Mouse (Mus musculus) brain, adult 10 weeks (tissue): Measurements from ENCODE around the gene Ptpn7. TPM values are rescaled to one million over a fixed set of nuclear protein-coding genes. Genes with fewer than 3 reads are reported as not detected.

ENCODE experiments used
- polyA plus RNA-seq: library from polyadenylated mRNA; stranded (reverse); fragments of 350-450 nt; fragmentation: Illumina TruSeq; extraction: RNeasy Lipid Tissue Mini Kit (QIAGEN cat#74804); gene quantifications from one replicate; pipeline ENCODE4 v1.2.3, GENCODE M21; 2015; ENCODE audit warnings: low read depth, low replicate concordance

Ptpn7 gene
- 1.2 TPM for polyA plus RNA-seq

DNA sequence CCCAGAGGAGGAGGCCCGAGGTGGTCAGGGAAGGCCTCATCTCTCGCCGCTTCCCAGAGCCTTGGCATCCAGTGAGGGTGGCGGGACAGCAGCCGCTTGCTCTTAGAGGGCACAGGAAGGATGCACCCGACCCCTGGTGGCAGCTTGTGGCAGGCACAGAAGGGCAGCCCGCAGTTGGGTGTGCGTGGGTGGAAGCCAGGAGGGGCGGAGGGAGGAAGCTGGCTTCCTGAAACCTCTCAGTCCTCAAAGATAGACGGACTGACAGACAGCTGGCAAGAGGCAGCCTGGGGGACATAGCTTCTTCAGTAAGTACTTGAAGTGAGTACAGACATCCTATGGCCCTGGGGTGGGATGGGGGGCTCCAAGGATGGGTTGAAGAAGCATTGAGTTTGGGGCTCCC is at the start of gene Ptpn7:
TSS of gene Ptpn7 (plus strand) at position 228 of the 400 bp plus-strand sequence.

GRCm38 (mm10) chr1:135105124-135105523 is 27.4 kb upstream of the Ptpn7 start, which contains the start of gene Lgr6:
Lgr6 (minus strand) TSS chr1:135105276.

DNA sequence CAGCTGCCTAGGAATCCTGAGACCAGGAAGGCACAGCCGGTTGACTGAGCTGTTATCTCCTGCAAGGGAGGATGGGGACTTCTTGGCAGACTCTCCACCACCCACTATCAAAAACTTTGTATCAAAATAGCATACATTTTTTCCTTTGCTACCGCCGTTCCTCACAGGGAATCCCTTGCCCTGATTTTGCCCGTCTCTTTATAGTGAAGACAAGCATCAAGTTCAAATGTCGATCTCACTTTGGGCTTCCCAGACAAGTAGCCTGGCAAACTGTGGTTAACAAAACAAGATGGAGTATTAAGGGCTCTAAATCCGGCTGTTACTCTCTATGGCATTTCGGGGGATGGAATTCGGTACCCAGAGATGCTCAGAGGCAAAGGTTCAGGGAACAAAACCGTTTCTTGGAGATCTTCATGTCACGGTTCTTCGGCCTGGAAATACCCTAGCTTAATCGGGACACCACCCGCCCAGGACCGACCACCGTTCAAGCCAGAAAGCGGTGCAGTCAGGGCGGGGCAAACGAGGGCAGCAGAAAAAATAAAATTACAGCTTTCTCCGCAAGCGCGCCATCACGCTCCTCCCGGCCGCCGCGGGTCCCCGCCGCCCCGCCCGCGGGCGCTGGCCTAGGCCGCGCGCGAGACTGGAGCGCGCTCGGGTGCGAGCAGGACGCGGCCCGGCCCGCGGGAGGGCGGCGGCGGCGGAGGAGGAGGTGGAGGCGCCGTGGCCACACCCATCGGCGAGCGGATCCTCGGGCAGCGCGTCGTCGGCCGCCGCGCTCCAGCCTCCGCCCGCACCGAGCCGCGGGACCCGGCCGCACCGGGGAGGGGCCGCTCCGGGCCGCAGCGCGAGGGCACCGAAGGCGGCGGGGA is 13.8 kb downstream of the Ptpn7 start, which contains the start of gene Arl8a:
TSS of gene Arl8a (plus strand) at position 748 of the 869 bp plus-strand sequence.

GRCm38 (mm10) chr1:135167435-135167834 is 34.9 kb downstream of the Ptpn7 start, which contains the start of gene Gpr37l1:
Gpr37l1 (minus strand) TSS chr1:135167681.

Other genes starting within 250 kb of the Ptpn7 start
- 34.2 TPM for gene Ppp1r12b, start 176.8 kb upstream of the Ptpn7 start, polyA plus RNA-seq
- 2.3 TPM for gene Ube2t, start 170.1 kb upstream of the Ptpn7 start, polyA plus RNA-seq
- 2.0 TPM for gene Lgr6, start 27.4 kb upstream of the Ptpn7 start, polyA plus RNA-seq
- gene Arl8a, start 14.1 kb downstream of the Ptpn7 start, polyA plus RNA-seq = 205 TPM
- gene Gpr37l1, start 35.0 kb downstream of the Ptpn7 start, polyA plus RNA-seq = 220 TPM
- not detected for gene Elf3, start 125.9 kb downstream of the Ptpn7 start, polyA plus RNA-seq
- 46.0 TPM for gene Rnpep, start 151.4 kb downstream of the Ptpn7 start, polyA plus RNA-seq
- gene Timm17a, start 181.1 kb downstream of the Ptpn7 start, polyA plus RNA-seq = 167 TPM
- 1.1 TPM for gene Lmod1, start 192.1 kb downstream of the Ptpn7 start, polyA plus RNA-seq
- 174 TPM for gene Shisa4, start 242.5 kb downstream of the Ptpn7 start, polyA plus RNA-seq